Mouse (Mus musculus): ENCODE data around the gene Egln3.

- TF ChIP-seq CTCF (conservative IDR thresholded peaks at IDR 0.05 in 1 of 2, IDR thresholded peaks at IDR 0.05 in 1 of 2; ENCODE audit: low read depth in 2 of 2, low read length in 2 of 2) = no peak
- TF ChIP-seq TCF12 (IDR thresholded peaks at IDR 0.05; ENCODE audit: low read depth, low read length) = no peak
- TF ChIP-seq EP300 (IDR thresholded peaks at IDR 0.05; ENCODE audit: low read length) = no peak
- no peak for TF ChIP-seq JUND (conservative IDR thresholded peaks at IDR 0.05; ENCODE audit: low read depth, low read length)
- no peak for TF ChIP-seq POLR2A (IDR thresholded peaks at IDR 0.05; ENCODE audit: low read depth, low read length)
- TF ChIP-seq RAD21 (IDR thresholded peaks at IDR 0.05; ENCODE audit: low read depth, low read length) = no peak
- no peak for TF ChIP-seq HCFC1 (IDR thresholded peaks at IDR 0.05; ENCODE audit: low read depth, low read length)
- no peak for TF ChIP-seq SIN3A (IDR thresholded peaks at IDR 0.05; ENCODE audit: low read length)
- no peak for TF ChIP-seq ZC3H11A (IDR thresholded peaks at IDR 0.05; ENCODE audit: low read depth, low read length)
- TF ChIP-seq USF1 (IDR thresholded peaks at IDR 0.05; ENCODE audit: low read depth, low read length) = no peak
- no peak for TF ChIP-seq MAX (IDR thresholded peaks at IDR 0.05; ENCODE audit: low read length)
- TF ChIP-seq CHD1 (IDR thresholded peaks at IDR 0.05; ENCODE audit: low read depth, low read length) = no peak
- no peak for TF ChIP-seq POLR2AphosphoS2 (IDR thresholded peaks at IDR 0.05; ENCODE audit: low read depth, low read length)
These were observed 38.3 kb upstream of the Egln3 start for GRCm38 (mm10) chr12:54241976-54242375.
